Mouse (Mus musculus): Measurements from ENCODE around the gene Sdr39u1. TPM values are rescaled to one million over a fixed set of nuclear protein-coding genes. Genes with fewer than 3 reads are reported as not detected.

Sdr39u1 gene
- polyA plus RNA-seq (2017; shearing (Covaris generic)), result 86.9 TPM

DNA sequence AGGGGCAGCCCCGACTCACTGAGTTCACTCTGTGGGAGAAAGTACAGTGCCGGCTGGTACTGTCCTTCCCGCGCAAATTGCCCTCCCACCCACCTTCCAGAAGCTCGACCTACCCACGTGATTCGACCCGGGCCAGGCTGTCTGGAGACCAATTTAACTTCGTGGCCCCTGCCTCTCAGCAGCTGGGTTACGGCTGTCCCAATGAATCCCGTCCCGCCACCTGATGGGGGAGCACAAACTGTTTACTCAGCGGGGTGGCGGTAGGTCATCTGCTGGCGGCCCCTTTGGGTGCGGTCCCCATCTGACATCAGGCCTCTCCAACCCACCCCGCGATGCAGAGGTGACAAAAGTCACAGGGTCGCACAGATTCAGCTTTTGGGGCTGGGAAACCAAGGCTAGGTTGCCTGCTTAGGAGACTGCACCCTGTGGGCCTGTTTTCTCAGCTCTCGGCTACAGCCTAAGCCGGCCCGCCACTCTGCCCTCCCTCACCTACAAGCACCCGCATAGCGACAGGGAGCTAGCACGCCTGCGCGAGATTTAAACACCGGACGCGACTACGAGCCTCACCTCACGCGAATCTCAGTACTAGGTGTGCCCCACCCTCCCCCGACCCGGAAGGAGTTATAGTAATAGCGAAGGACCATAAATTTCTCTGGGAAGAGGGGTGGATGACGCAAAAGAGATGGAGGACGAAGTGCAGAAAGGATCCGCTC lies at the start of gene Sdr39u1:
Sdr39u1 (minus strand) TSS at position 593 of the 713 bp plus-strand sequence.

DNA sequence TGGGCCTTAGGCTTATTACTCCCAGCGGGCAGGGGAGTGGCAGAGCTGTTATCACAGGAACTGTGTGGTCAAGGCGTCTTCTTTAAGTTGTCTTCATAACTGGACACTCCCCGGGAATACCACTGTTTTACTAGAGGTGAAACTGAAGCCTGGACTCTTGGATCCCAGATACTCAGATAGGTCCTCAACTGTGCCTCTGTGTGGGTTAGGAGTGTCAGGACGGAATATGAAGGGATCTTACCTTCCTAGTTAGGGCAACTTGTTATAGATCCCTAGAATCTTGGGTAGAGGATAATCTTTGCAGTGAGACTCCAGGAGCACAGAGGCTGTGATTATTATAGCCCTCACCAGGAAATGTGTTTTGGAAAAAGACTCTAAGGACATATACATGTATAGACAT lies 44.5 kb upstream of the Sdr39u1 start, which contains the start of gene Cma1:
Cma1 (minus strand) TSS at position 101 of the 400 bp plus-strand sequence.

GRCm38 (mm10) chr14:55884713-55885113 lies 15.4 kb downstream of the Sdr39u1 start, which contains the start of gene Khnyn:
Gene Khnyn, plus strand, starts transcription at chr14:55884947.

GRCm38 (mm10) chr14:55884166-55884565 lies 15.9 kb downstream of the Sdr39u1 start, which contains the start of gene Cbln3:
Gene Cbln3, minus strand, starts transcription at chr14:55884392.

GRCm38 (mm10) chr14:55853621-55854285 lies 46.3 kb downstream of the Sdr39u1 start, which contains the start of gene Nynrin:
Gene Nynrin, plus strand, starts transcription at chr14:55854010.

Other genes starting within 250 kb of the Sdr39u1 start
- 112 TPM for gene Mdp1, start 239.8 kb downstream of the Sdr39u1 start, polyA plus RNA-seq (2017; shearing (Covaris generic))
- gene Gmpr2, start 228.4 kb downstream of the Sdr39u1 start, polyA plus RNA-seq (2017; shearing (Covaris generic)), result 58.4 TPM
- 496 TPM for gene Nedd8, start 228.2 kb downstream of the Sdr39u1 start, polyA plus RNA-seq (2017; shearing (Covaris generic))
- gene Tinf2, start 218.5 kb downstream of the Sdr39u1 start, polyA plus RNA-seq (2017; shearing (Covaris generic)), result 66.3 TPM
- 0.26 TPM for gene Tgm1, start 186.4 kb downstream of the Sdr39u1 start, polyA plus RNA-seq (2017; shearing (Covaris generic))
- gene Rabggta, start 178.0 kb downstream of the Sdr39u1 start, polyA plus RNA-seq (2017; shearing (Covaris generic)), result 90.8 TPM
- 54.2 TPM for gene Dhrs1, start 154.6 kb downstream of the Sdr39u1 start, polyA plus RNA-seq (2017; shearing (Covaris generic))
- 12.1 TPM for gene Nop9, start 154.6 kb downstream of the Sdr39u1 start, polyA plus RNA-seq (2017; shearing (Covaris generic))
- gene Cideb, start 141.8 kb downstream of the Sdr39u1 start, polyA plus RNA-seq (2017; shearing (Covaris generic)), result not detected
- gene Ltb4r2, start 138.9 kb downstream of the Sdr39u1 start, polyA plus RNA-seq (2017; shearing (Covaris generic)), result not detected
- 1.4 TPM for gene Ltb4r1, start 134.3 kb downstream of the Sdr39u1 start, polyA plus RNA-seq (2017; shearing (Covaris generic))
- gene Adcy4, start 116.2 kb downstream of the Sdr39u1 start, polyA plus RNA-seq (2017; shearing (Covaris generic)), result not detected
- 79.6 TPM for gene Ripk3, start 111.4 kb downstream of the Sdr39u1 start, polyA plus RNA-seq (2017; shearing (Covaris generic))
- gene Nfatc4, start 77.1 kb downstream of the Sdr39u1 start, polyA plus RNA-seq (2017; shearing (Covaris generic)), result not detected
- gene Nynrin, start 46.3 kb downstream of the Sdr39u1 start, polyA plus RNA-seq (2017; shearing (Covaris generic)), result 1.7 TPM
- 0.25 TPM for gene Cbln3, start 15.9 kb downstream of the Sdr39u1 start, polyA plus RNA-seq (2017; shearing (Covaris generic))
- gene Khnyn, start 15.3 kb downstream of the Sdr39u1 start, polyA plus RNA-seq (2017; shearing (Covaris generic)), result 90.5 TPM
- not detected for gene Cma1, start 44.4 kb upstream of the Sdr39u1 start, polyA plus RNA-seq (2017; shearing (Covaris generic))
- gene Cma2, start 50.7 kb upstream of the Sdr39u1 start, polyA plus RNA-seq (2017; shearing (Covaris generic)), result not detected
- not detected for gene Mcpt1, start 117.7 kb upstream of the Sdr39u1 start, polyA plus RNA-seq (2017; shearing (Covaris generic))
- gene Mcpt9, start 130.2 kb upstream of the Sdr39u1 start, polyA plus RNA-seq (2017; shearing (Covaris generic)), result not detected
- gene Mcpt2, start 141.7 kb upstream of the Sdr39u1 start, polyA plus RNA-seq (2017; shearing (Covaris generic)), result not detected
- not detected for gene Mcpt4, start 162.0 kb upstream of the Sdr39u1 start, polyA plus RNA-seq (2017; shearing (Covaris generic))
- not detected for gene Mcpt8, start 185.0 kb upstream of the Sdr39u1 start, polyA plus RNA-seq (2017; shearing (Covaris generic))
- gene Ctsg, start 202.3 kb upstream of the Sdr39u1 start, polyA plus RNA-seq (2017; shearing (Covaris generic)), result not detected
- gene Gzme, start 220.3 kb upstream of the Sdr39u1 start, polyA plus RNA-seq (2017; shearing (Covaris generic)), result not detected
- gene Gzmd, start 232.3 kb upstream of the Sdr39u1 start, polyA plus RNA-seq (2017; shearing (Covaris generic)), result not detected

Measured in CD4-positive, CD25-positive, alpha-beta regulatory T cell, adult 9 weeks (primary cell).